Mouse (Mus musculus): ENCODE measurements around the gene Zfp352.
"Not testable (repeated sequence)": the region's sequence is repeated elsewhere in the genome, so short reads cannot be mapped to it uniquely, and the experiment has no call there.

Gene Zfp352

DNA sequence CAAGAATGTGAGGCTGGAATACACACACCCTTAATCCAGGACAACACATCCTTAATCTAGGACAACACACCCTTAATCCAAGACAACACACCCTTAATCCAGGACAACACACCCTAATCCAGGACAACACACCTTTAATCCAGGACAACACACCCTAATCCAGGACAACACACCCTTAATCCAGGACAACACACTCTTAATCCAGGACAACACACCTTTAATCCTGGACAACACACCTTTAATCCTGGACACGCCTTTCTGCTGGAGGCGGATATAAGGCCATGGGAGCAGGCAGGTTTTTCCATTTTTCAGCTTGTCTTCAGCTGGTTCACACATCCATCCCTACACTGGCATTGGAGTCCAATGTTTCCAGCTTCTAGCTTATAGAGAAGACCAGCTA is at the start of gene Zfp352:
TSS of gene Zfp352 (plus strand) at position 301 of the 400 bp plus-strand sequence.
- no peak for DNase-seq (ENCODE audit: low spot score)

DNA sequence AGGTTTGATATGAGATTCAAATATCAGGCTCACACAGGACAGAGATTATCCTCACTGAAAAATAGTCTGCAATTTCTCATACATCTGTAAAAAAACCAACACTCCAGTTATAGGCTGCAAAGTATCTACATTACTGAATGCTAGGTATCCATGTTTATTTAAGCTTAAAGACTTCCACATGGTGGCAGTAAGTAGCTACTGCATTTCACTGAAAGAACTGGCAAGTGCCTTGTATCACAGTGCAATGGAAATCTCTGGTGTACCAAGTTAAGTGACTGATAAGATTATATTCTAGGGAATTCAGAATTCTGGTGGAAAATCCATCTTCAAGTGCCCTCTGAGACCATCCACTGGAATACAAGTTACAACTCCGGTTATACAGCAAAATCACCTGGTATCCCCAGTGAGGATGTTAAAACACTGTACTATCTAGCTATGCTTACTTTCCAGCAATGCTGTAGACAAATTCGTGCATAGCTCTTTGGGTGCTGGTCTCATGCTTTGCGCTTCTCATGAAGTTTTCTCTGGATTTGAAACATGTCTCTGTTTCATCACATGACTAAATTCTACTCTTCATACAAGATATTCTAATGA is 47.6 kb upstream of the Zfp352 start:
- DNase-seq (ENCODE audit: low spot score), result no peak

DNA sequence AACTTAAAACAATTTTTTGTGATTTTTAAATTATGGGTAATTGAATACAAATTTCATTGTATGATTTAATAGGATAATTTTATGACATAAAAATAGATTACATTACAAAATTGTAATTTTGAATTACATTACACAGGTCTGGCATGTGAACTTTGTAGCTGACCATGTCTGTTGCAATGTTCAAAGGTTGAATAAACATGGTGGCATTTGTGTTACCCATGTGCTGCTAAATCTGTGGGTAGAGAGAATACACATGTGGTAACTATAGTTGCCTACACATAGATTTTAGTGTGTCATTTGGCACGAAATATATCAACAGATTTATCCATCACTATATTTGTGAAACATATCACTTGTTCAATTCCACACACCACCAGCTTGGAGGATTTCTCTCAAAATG is 44.6 kb upstream of the Zfp352 start:
- no peak for DNase-seq (ENCODE audit: low spot score)

DNA sequence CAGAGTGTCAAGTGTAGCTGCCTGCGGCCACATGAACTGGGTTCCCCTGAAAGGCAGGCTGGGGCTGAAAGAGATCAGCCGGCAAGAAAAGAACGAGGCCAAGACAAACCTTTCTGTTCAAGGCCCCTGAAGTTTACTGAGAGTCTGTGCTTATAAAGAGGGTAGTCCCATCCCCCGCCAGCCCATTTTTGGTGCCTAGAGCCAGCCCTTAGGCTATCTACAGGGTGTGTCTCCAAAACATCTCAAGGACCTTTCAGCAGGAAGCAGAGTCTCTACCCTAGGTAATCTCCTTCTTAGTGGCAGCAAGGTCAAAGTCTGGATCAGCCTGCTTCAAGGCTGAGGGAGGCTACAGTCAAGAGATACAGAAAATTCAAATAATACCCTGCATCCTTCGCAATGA is 15.2 kb upstream of the Zfp352 start:
- no peak for DNase-seq (ENCODE audit: low spot score)

DNA sequence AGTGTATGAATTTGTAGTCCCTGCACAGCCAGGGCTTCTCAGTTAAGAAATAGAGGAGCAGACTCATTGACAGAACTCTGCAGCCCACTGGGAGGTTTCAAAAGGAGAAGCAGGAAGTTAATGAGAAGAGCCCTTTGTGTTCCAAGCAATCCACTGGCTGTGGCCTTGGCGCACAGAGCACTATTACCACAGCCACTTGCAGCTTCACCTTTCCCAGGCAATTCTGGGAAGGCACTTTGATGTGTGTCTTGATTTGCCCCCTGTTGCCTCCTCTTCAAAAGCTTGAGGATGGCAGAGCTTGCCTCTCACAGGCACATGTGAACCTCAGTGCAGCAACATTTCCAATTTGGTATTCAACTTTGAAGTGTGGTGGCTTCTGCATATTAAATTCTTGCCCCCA is 7.1 kb upstream of the Zfp352 start:
- DNase-seq (ENCODE audit: low spot score), result no peak

DNA sequence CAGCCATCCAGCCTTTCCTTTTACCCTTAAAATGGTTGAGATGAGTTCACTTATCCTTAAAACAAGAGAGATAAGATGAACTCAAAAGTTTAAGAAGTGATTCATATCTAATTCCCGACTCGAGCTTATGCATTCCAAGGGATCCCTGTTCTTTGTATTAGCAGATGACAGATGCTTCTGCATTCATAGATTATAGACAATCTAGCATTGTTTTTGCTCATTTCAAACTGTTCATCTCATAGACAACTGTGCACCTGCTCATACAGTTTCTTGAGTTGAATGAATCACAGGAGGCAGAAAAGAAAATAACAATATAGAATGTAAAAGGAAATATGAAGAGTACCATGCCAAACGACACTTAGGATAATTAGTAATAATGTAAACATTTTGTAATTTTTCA is 6.5 kb upstream of the Zfp352 start:
- no peak for DNase-seq (ENCODE audit: low spot score)

DNA sequence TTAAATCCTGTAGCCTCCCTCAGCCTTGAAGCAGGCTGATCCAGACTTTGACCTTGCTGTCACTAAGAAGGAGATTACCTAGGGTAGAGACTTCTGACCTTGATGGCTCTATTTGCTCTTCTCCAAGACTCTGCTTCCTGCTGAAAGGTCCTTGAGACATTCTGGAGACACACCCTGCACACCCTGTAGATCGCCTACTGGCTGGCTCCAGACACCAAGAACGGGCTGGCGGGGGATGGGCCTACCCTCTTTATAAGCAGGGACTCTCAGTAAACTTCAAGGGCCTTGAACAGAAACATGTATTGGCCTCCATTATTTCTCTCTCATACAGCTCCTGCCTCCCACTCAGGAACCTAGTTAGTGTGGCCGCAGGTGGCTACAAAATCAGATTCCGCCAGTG is 17.0 kb downstream of the Zfp352 start:
- not testable (repeated sequence) for DNase-seq (ENCODE audit: low spot score)

DNA sequence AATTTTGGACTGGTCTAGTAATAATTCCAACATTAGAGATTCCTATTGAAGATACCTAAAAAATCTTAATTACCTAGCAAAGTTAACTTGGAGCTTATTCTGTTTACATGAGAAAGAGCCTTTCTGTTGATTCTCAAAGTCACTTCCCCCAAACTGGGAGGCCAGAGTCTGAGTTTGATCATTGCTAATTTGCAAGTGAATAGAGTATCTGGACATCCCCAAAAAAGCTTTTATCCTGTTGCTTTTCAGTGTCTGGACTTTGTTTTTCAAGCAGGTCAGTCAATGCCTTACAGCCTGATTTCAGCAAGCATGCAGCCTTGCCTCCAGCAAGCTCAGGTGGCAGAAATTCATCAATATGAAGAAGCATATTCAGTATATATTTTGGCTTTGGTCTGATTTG is 51.2 kb downstream of the Zfp352 start:
- no peak for DNase-seq (ENCODE audit: low spot score)
